Mouse (Mus musculus) heart, embryonic 16.5 days (tissue): Measurements from ENCODE around the gene Cpt2. TPM values are rescaled to one million over a fixed set of nuclear protein-coding genes. Genes with fewer than 3 reads are reported as not detected.

ENCODE experiments used
- ATAC-seq: fragments of 200-750 bp; cut with Nextera tagmentation; replicated peaks from 2 replicates; pipeline ENCODE4 v1.8.0; 2017; ENCODE audit warnings: moderate number of reproducible peaks; ENCODE audit not compliant: insufficient read depth, low FRiP score; ENCODE audit errors: extremely low read depth
- H3K27ac ChIP-seq: fragments of 300-500 bp; sonication (generic); 2 replicates; pipeline ENCODE4 v1.5.1; 2014; ENCODE audit warnings: mild to moderate bottlenecking, low read length, control low read depth, moderate library complexity
- H3K27me3 ChIP-seq: fragments of 300-500 bp; sonication (generic); 2 replicates; pipeline ENCODE4 v1.6.1; 2014; ENCODE audit warnings: low read length, mixed read lengths; ENCODE audit not compliant: control insufficient read depth, insufficient read depth
- H3K36me3 ChIP-seq: fragments of 300-500 bp; sonication (generic); 2 replicates; pipeline ENCODE4 v1.6.1; 2014; ENCODE audit not compliant: control insufficient read depth, insufficient read depth
- H3K4me1 ChIP-seq: fragments of 300-500 bp; sonication (generic); 2 replicates; pipeline ENCODE4 v1.6.1; 2014; ENCODE audit warnings: low read length, mixed read lengths; ENCODE audit not compliant: control insufficient read depth, insufficient read depth
- H3K4me2 ChIP-seq: fragments of 300-500 bp; sonication (generic); 2 replicates; pipeline ENCODE4 v1.6.1; 2014; ENCODE audit warnings: low read depth, mild to moderate bottlenecking, control low read depth, low read length
- H3K4me3 ChIP-seq: fragments of 300-500 bp; sonication (generic); 2 replicates; pipeline ENCODE4 v1.5.1; 2014; ENCODE audit warnings: mild to moderate bottlenecking, control low read depth, low read length
- H3K9ac ChIP-seq: fragments of 300-500 bp; sonication (generic); 2 replicates; pipeline ENCODE4 v1.6.1; 2014; ENCODE audit warnings: low read length, control low read depth
- H3K9me3 ChIP-seq: fragments of 300-500 bp; sonication (generic); replicated peaks from 2 replicates; pipeline ENCODE4 v1.6.1; 2016; ENCODE audit warnings: low read length; ENCODE audit not compliant: control insufficient read depth
- WGBS: fragments of 180-500 bp; shearing (Covaris S2); extraction: QIAGEN DNeasy Blood & Tissue Kit; methylation state at CpG from one replicate; pipeline ENCODE4 v1.1.7; 2014; 5-methylcytosine and 5-hydroxymethylcytosine counted together
- polyA plus RNA-seq: library from polyadenylated mRNA; unstranded; fragments of >200 nt; fragmentation: Nextera tagmentation; extraction: Ambion mirVana; gene quantifications from 2 replicates; pipeline ENCODE4 v1.2.1, GENCODE M21; 2015

Gene Cpt2
- polyA plus RNA-seq, 1 experiment from 2014 or later, result 69.2 TPM

GRCm38 (mm10) chr4:107955691-107956090, 32.3 kb upstream of the Cpt2 start:
- H3K4me2 ChIP-seq, result no peak overlapping the region
- no peak for ATAC-seq
- 82% methylated on average over 5 of the region's 5 CpGs for WGBS
- H3K4me1 ChIP-seq, result no peaks in the 10 kb centered on the region
- H3K36me3 ChIP-seq, result no peaks in the 10 kb centered on the region
- H3K9me3 ChIP-seq, result no peaks in the 10 kb centered on the region
- H3K27ac ChIP-seq, result no peak overlapping the region
- H3K9ac ChIP-seq, result no peak overlapping the region
- no peak overlapping the region for H3K4me3 ChIP-seq
- H3K27me3 ChIP-seq, result no peaks in the 10 kb centered on the region

- Histone ChIP-seq H3K9me3 (no peaks in the 10 kb centered on the region), H3K36me3 (no peaks in the 10 kb centered on the region), H3K9ac (no peak overlapping the region), H3K27me3 (no peaks in the 10 kb centered on the region), H3K4me3 (no peak overlapping the region), H3K4me1 (0 out of 2 replicates have a peak, but pooled peaks cover 2% of the 10 kb centered on the region), H3K4me2 (no peak overlapping the region), H3K27ac (no peak overlapping the region)
- ATAC-seq, result no peak
These were observed 29.4 kb upstream of the Cpt2 start for GRCm38 (mm10) chr4:107952845-107953244.

GRCm38 (mm10) chr4:107949918-107950317, 26.5 kb upstream of the Cpt2 start:
- Histone ChIP-seq H3K9ac (no peak overlapping the region), H3K4me3 (no peak overlapping the region), H3K9me3 (no peaks in the 10 kb centered on the region), H3K27me3 (no peaks in the 10 kb centered on the region), H3K27ac (no peak overlapping the region), H3K4me2 (no peak overlapping the region), H3K36me3 (no peaks in the 10 kb centered on the region), H3K4me1 (peaks cover 4% of the 10 kb centered on the region; the same call in 1 of the 2 replicates)
- no peak for ATAC-seq
- 83% methylated on average over 4 of the region's 4 CpGs for WGBS

GRCm38 (mm10) chr4:107944141-107944540, 20.7 kb upstream of the Cpt2 start:
- H3K27me3 ChIP-seq, result no peaks in the 10 kb centered on the region
- H3K9ac ChIP-seq, result no peak overlapping the region
- peak overlapping the region; percentile 28 for H3K27ac ChIP-seq
- no peaks in the 10 kb centered on the region for H3K36me3 ChIP-seq
- WGBS, result 84% methylated on average over 2 of the region's 2 CpGs
- peak; percentile 63; the same call in 1 of the 2 replicates for ATAC-seq
- H3K4me3 ChIP-seq, result no peak overlapping the region
- H3K4me2 ChIP-seq, result no peak overlapping the region
- H3K9me3 ChIP-seq, result no peaks in the 10 kb centered on the region
- peaks cover 13% of the 10 kb centered on the region for H3K4me1 ChIP-seq

GRCm38 (mm10) chr4:107942741-107943140, 19.3 kb upstream of the Cpt2 start:
- ATAC-seq, result no peak
- peaks cover 11% of the 10 kb centered on the region for H3K4me1 ChIP-seq
- no peaks in the 10 kb centered on the region for H3K36me3 ChIP-seq
- no peak overlapping the region for H3K4me2 ChIP-seq
- no peaks in the 10 kb centered on the region for H3K27me3 ChIP-seq
- no peak overlapping the region for H3K27ac ChIP-seq
- no peak overlapping the region for H3K4me3 ChIP-seq
- 89% methylated on average over 7 of the region's 7 CpGs for WGBS
- H3K9me3 ChIP-seq, result no peaks in the 10 kb centered on the region
- H3K9ac ChIP-seq, result no peak overlapping the region

GRCm38 (mm10) chr4:107938124-107938523, 14.7 kb upstream of the Cpt2 start:
- Histone ChIP-seq H3K4me1 (no peaks in the 10 kb centered on the region), H3K9me3 (no peaks in the 10 kb centered on the region), H3K36me3 (no peaks in the 10 kb centered on the region), H3K9ac (no peak overlapping the region), H3K27me3 (no peaks in the 10 kb centered on the region), H3K27ac (no peak overlapping the region), H3K4me2 (no peak overlapping the region), H3K4me3 (no peak overlapping the region)
- WGBS, result 76% methylated on average over 2 of the region's 2 CpGs
- no peak for ATAC-seq

- Histone ChIP-seq H3K27me3 (no peaks in the 10 kb centered on the region), H3K9me3 (no peaks in the 10 kb centered on the region), H3K4me3 (no peak overlapping the region), H3K36me3 (no peaks in the 10 kb centered on the region), H3K9ac (no peak overlapping the region), H3K4me2 (no peak overlapping the region), H3K27ac (no peak overlapping the region), H3K4me1 (no peaks in the 10 kb centered on the region)
- ATAC-seq, result 0 out of 2 replicates have a peak, but pooled peaks have one; percentile 37
- WGBS, result 18% methylated on average over 6 of the region's 6 CpGs
These were observed 13.9 kb upstream of the Cpt2 start for GRCm38 (mm10) chr4:107937338-107937737.

GRCm38 (mm10) chr4:107935254-107935653, 11.8 kb upstream of the Cpt2 start:
- Histone ChIP-seq H3K9me3 (no peaks in the 10 kb centered on the region), H3K36me3 (no peaks in the 10 kb centered on the region), H3K4me3 (no peak overlapping the region), H3K27me3 (no peaks in the 10 kb centered on the region), H3K4me1 (no peaks in the 10 kb centered on the region), H3K4me2 (no peak overlapping the region), H3K27ac (no peak overlapping the region), H3K9ac (no peak overlapping the region)
- 61% methylated on average over 3 of the region's 3 CpGs for WGBS
- no peak for ATAC-seq

- no peak for ATAC-seq
- no peak overlapping the region for H3K4me2 ChIP-seq
- no peaks in the 10 kb centered on the region for H3K36me3 ChIP-seq
- H3K4me1 ChIP-seq, result no peaks in the 10 kb centered on the region
- 73% methylated on average over 8 of the region's 8 CpGs for WGBS
- H3K27ac ChIP-seq, result no peak overlapping the region
- H3K4me3 ChIP-seq, result no peak overlapping the region
- no peaks in the 10 kb centered on the region for H3K9me3 ChIP-seq
- no peaks in the 10 kb centered on the region for H3K27me3 ChIP-seq
- no peak overlapping the region for H3K9ac ChIP-seq
These were observed 9.8 kb upstream of the Cpt2 start for GRCm38 (mm10) chr4:107933239-107933638.

GRCm38 (mm10) chr4:107931453-107931852, 8.0 kb upstream of the Cpt2 start:
- no peak overlapping the region for H3K9ac ChIP-seq
- H3K36me3 ChIP-seq, result no peaks in the 10 kb centered on the region
- no peaks in the 10 kb centered on the region for H3K9me3 ChIP-seq
- no peak overlapping the region for H3K4me2 ChIP-seq
- H3K27ac ChIP-seq, result no peak overlapping the region
- no peak for ATAC-seq
- H3K4me1 ChIP-seq, result no peaks in the 10 kb centered on the region
- WGBS, result 73% methylated on average over 3 of the region's 3 CpGs
- no peak overlapping the region for H3K4me3 ChIP-seq
- H3K27me3 ChIP-seq, result no peaks in the 10 kb centered on the region
